In the genomic region with DNA sequence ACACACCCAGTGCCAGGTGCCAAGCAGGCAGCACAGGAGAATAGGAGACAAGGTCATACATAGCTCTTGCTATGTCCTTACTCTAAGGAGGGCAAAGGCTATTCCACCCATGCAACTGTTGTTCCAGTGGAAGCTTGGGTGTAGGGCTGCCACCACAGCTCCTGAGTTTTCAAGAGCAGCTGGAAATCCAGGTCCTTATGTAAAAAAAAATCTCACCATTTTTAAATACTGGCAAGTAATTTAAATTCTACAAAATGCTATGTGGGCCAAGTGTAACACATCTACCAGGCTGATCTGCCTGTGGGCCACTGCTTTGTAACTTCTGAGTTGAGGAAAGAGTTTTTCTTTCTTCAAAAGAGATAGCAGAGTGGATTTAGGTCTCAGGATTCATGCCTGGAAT, we compare ENCODE assay signal across 22 mouse cellular contexts. TPM values are rescaled to one million over a fixed set of nuclear protein-coding genes. Genes with fewer than 3 reads are reported as not detected.
"Had no signal": no experiment of that assay in that cellular context is flagged by ENCODE, and none has a peak within 500 bp of the region (broad histone marks: within the 10 kb centered on the region; RNA-seq: fewer than 3 reads in every experiment).

No protein-coding gene starts in this region.

- DNase-seq: left cerebral cortex, postnatal 4 days; liver; liver, embryonic 13.5 days; liver, postnatal 0 days; lung, adult 18-20 months; lung, adult 2 months; lung, embryonic 14.5 days; lung, postnatal 10 days; lung, postnatal 14 days; lung, postnatal 36 days; lung, postnatal 4 days; midbrain, embryonic 14.5 days had no signal

- ATAC-seq: liver, embryonic 12.5 days; liver, postnatal 0 days; lung, postnatal 0 days; midbrain, embryonic 13.5 days; midbrain, embryonic 15.5 days; midbrain, embryonic 16.5 days had no signal

RNA-seq across cellular contexts. Expression of a gene that starts 19.6 kb away (rescaled TPM):
- total RNA-seq: liver, adult 2 months; megakaryocyte progenitor cell, adult 5-6 weeks; megakaryocyte, adult 5-6 weeks; megakaryocyte-erythroid progenitor cell, adult 5-6 weeks; monocyte, adult 5-6 weeks had no signal
